Comparison of ENCODE assay signal across 21 mouse cellular contexts in the genomic region with DNA sequence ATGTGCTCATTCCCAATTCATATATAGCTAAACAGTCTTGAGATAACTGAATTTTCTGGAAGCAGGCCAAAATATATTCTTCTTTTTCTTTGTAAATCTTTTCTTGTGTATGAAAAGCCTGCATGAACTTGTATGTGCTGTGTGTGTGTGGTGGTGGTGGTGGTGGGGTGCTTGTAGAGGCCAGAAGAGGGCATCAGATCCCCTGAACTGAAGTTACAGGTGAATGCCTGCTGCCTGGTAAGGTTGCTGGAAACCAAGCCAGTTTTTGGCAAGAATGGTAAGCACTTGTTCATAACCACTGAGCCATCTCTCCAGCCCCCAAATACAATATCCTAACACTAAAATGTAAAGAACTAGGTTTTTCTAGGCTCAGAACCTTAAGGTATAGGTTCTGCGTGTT. TPM values are rescaled to one million over a fixed set of nuclear protein-coding genes. Genes with fewer than 3 reads are reported as not detected.
DNase-seq lines count a peak whose midpoint lies in the region; ATAC-seq and TF ChIP-seq lines count a peak whose summit lies in the region.
"Had no signal": no experiment of that assay in that cellular context is flagged by ENCODE, and none has a peak within 500 bp of the region (broad histone marks: within the 10 kb centered on the region; RNA-seq: fewer than 3 reads in every experiment).

No protein-coding gene starts in this region.

- H3K4me1 ChIP-seq in forebrain, embryonic 14.5 days (ENCODE audit: control insufficient read depth, insufficient read depth, low read length): no peaks in the 10 kb centered on the region
- no peaks in the 10 kb centered on the region for H3K4me1 ChIP-seq in forebrain, embryonic 15.5 days
- no peaks in the 10 kb centered on the region for H3K4me1 ChIP-seq in ES-E14 (ENCODE audit: control insufficient read depth in 2 of 2, insufficient read depth in 2 of 2, low read length in 2 of 2, poor library complexity in 1 of 2)
- H3K4me1 ChIP-seq: lung, embryonic 15.5 days had no signal

- no peaks in the 10 kb centered on the region for H3K27me3 ChIP-seq in forebrain, embryonic 14.5 days (replicated peaks; ENCODE audit: control insufficient read depth, insufficient read depth, low read length)
- no peaks in the 10 kb centered on the region for H3K27me3 ChIP-seq in forebrain, embryonic 15.5 days
- H3K27me3 ChIP-seq: limb, embryonic 12.5 days; lung, embryonic 15.5 days; megakaryocyte, embryonic 14.5 days had no signal

- H3K27ac ChIP-seq in forebrain, embryonic 14.5 days (ENCODE audit: low read depth, low read length): no peak overlapping the region
- H3K27ac ChIP-seq in forebrain, embryonic 15.5 days (replicated peaks): no peak overlapping the region
- H3K27ac ChIP-seq in layer of hippocampus, adult 2 months: no peak overlapping the region
- H3K27ac ChIP-seq in ES-E14 (ENCODE audit: insufficient read depth, low read depth, low read length, poor library complexity, severe bottlenecking): no peak overlapping the region
- H3K27ac ChIP-seq: left cerebral cortex, adult 2 months; limb, embryonic 12.5 days; lung, embryonic 15.5 days had no signal

- H3K36me3 ChIP-seq in forebrain, embryonic 14.5 days (ENCODE audit: control insufficient read depth, insufficient read depth, low read length): no peaks in the 10 kb centered on the region
- H3K36me3 ChIP-seq in forebrain, embryonic 15.5 days: no peaks in the 10 kb centered on the region
- H3K36me3 ChIP-seq in ES-E14 (ENCODE audit: control insufficient read depth, insufficient read depth, low read length, poor library complexity, severe bottlenecking): no peaks in the 10 kb centered on the region
- H3K36me3 ChIP-seq: G1E; limb, embryonic 12.5 days; lung, embryonic 15.5 days had no signal

- no peak overlapping the region for H3K4me2 ChIP-seq in forebrain, embryonic 14.5 days (ENCODE audit: low read length)
- H3K4me2 ChIP-seq in forebrain, embryonic 15.5 days (replicated peaks): no peak overlapping the region
- H3K4me2 ChIP-seq: limb, embryonic 12.5 days; lung, embryonic 15.5 days had no signal

- 90% methylated on average over 1 of the region's 1 CpGs for WGBS in forebrain, embryonic 14.5 days
- 79% methylated on average over 1 of the region's 1 CpGs for WGBS in forebrain, embryonic 15.5 days

- no peak overlapping the region for H3K9ac ChIP-seq in forebrain, embryonic 14.5 days (ENCODE audit: low read length)
- H3K9ac ChIP-seq in forebrain, embryonic 15.5 days (replicated peaks): no peak overlapping the region
- H3K9ac ChIP-seq in ES-E14 (ENCODE audit: insufficient read depth, low read depth, low read length, poor library complexity, severe bottlenecking): no peak overlapping the region
- H3K9ac ChIP-seq: limb, embryonic 12.5 days; lung, embryonic 15.5 days had no signal

- peak; percentile 4 for DNase-seq in forebrain, embryonic 14.5 days (ENCODE audit: low spot score)
- no peak for DNase-seq in layer of hippocampus, adult 2 months (ENCODE audit: low spot score in 2 of 2)
- DNase-seq in layer of hippocampus, postnatal 36 days: no peak
- peak; percentile 12 for DNase-seq in ES-E14 (ENCODE audit: low read depth, low spot score)
- DNase-seq in skeletal muscle tissue, adult 2 months (ENCODE audit: low read depth, low spot score): peak; percentile 4
- DNase-seq in left cerebral cortex, postnatal 36 days (ENCODE audit: low spot score in 2 of 2): no peak
- DNase-seq in heart, postnatal 25 days (ENCODE audit: low spot score): no peak
- DNase-seq: adrenal gland, postnatal 25 days; cerebellum, postnatal 14 days; gastrocnemius, postnatal 10 days; right cerebral cortex, postnatal 14 days; thymus, adult 18-20 months had no signal

- TF ChIP-seq CTCF in layer of hippocampus, adult 2 months (conservative IDR thresholded peaks at IDR 0.05): 0 out of 2 replicates have a peak, but pooled peaks have one; percentile 9

- H3K4me3 ChIP-seq in forebrain, embryonic 14.5 days (ENCODE audit: low read depth, low read length): no peak overlapping the region
- no peak overlapping the region for H3K4me3 ChIP-seq in forebrain, embryonic 15.5 days
- H3K4me3 ChIP-seq in layer of hippocampus, adult 2 months: no peak overlapping the region
- H3K4me3 ChIP-seq in ES-E14 (ENCODE audit: insufficient read depth in 1 of 2, low read depth in 1 of 2, low read length in 2 of 2, poor library complexity in 1 of 2, severe bottlenecking in 1 of 2): no peak overlapping the region
- H3K4me3 ChIP-seq: left cerebral cortex, adult 2 months; limb, embryonic 12.5 days; lung, embryonic 15.5 days; megakaryocyte, embryonic 14.5 days had no signal

- intact Hi-C loops in left cerebral cortex, postnatal 36 days (cut with DNase I): no loop called here
- intact Hi-C loops in heart, postnatal 25 days (cut with DNase I): no loop called here

- no peak for ATAC-seq in forebrain, embryonic 14.5 days
- ATAC-seq in forebrain, embryonic 15.5 days (replicated peaks): no peak
- ATAC-seq: activated CD4-positive, CD25-positive, alpha-beta regulatory T cell, adult 4 months; hindbrain, embryonic 16.5 days; midbrain, embryonic 16.5 days had no signal

- no peaks in the 10 kb centered on the region for H3K9me3 ChIP-seq in forebrain, embryonic 14.5 days (replicated peaks; ENCODE audit: control insufficient read depth, low read length)
- H3K9me3 ChIP-seq in forebrain, embryonic 15.5 days: no peaks in the 10 kb centered on the region
- no peaks in the 10 kb centered on the region for H3K9me3 ChIP-seq in ES-E14 (ENCODE audit: control insufficient read depth, insufficient read depth, low read depth, low read length)
- H3K9me3 ChIP-seq: G1E; limb, embryonic 12.5 days; lung, embryonic 15.5 days; megakaryocyte, embryonic 14.5 days had no signal

- in situ Hi-C loops in ES-E14 (cut with MboI; ENCODE audit: low sequenced_read_pairs in 2 of 2, unreplicated experiment in 2 of 2): loop anchor here in 1 of 2 experiments (5.0 kb wide), 1 partner anchor 302 kb away; no protein-coding TSS in a partner anchor

TF ChIP-seq in ES-E14, 5 proteins besides CTCF, POLR2A, EP300 and RAD21:
- TF ChIP-seq ZNF384 (IDR thresholded peaks at IDR 0.05; ENCODE audit: low read depth, low read length) (no peak), ZC3H11A (IDR thresholded peaks at IDR 0.05; ENCODE audit: borderline replicate concordance, low read depth, low read length) (peak; percentile 55; the same call in 1 of the 2 replicates), HCFC1 (IDR thresholded peaks at IDR 0.05; ENCODE audit: borderline replicate concordance, insufficient read depth, low read length) (no peak)
TF ChIP-seq in ES-E14: peak in this region for 1.

RNA-seq across cellular contexts. Expression of a gene that starts 26.3 kb away (rescaled TPM):
- 17.1 and 20.4 TPM in 2 replicates for polyA plus RNA-seq in forebrain, embryonic 14.5 days (2014; fragmentation: Nextera tagmentation; extraction: Ambion mirVana)
- polyA plus RNA-seq in forebrain, embryonic 15.5 days (2015; fragmentation: Nextera tagmentation; extraction: Ambion mirVana): 17.0 and 21.2 TPM in 2 replicates
- 10 to 100 TPM; 50.6 to 51.2 TPM for total RNA-seq in layer of hippocampus, adult 2 months (2021)
- 10 to 100 TPM; 45.5 to 53.6 TPM for total RNA-seq in layer of hippocampus, postnatal 36 days (2021)
- total RNA-seq in ES-E14 (2012; rRNA removed): 10.9 and 11.3 TPM in 2 replicates
- 10 to 100 TPM; 50.5 to 57.5 TPM for total RNA-seq in left cerebral cortex, postnatal 36 days (2021)
- 100 to 1,000 TPM; 119 to 122 TPM for total RNA-seq in heart, postnatal 25 days (2021)

Comparison
In these comparisons a context has a peak if more than half of its experiments do, and no peak if none do; other contexts are left out.
1. DNase-seq: peak in forebrain, embryonic 14.5 days (single experiment), ES-E14 (single experiment) and skeletal muscle tissue, adult 2 months (single experiment); none in layer of hippocampus, adult 2 months (0 of 2), layer of hippocampus, postnatal 36 days (0 of 2), left cerebral cortex, postnatal 36 days (0 of 2) and heart, postnatal 25 days (single experiment).